Mouse (Mus musculus) lung, postnatal 4 days (tissue): Measurements from ENCODE around the gene Slc2a9.

Source experiments
- DNase-seq, 2 experiments: peaks; one replicate each; pipeline ENCODE4 v3.0.0; 2021

Slc2a9 gene

DNA sequence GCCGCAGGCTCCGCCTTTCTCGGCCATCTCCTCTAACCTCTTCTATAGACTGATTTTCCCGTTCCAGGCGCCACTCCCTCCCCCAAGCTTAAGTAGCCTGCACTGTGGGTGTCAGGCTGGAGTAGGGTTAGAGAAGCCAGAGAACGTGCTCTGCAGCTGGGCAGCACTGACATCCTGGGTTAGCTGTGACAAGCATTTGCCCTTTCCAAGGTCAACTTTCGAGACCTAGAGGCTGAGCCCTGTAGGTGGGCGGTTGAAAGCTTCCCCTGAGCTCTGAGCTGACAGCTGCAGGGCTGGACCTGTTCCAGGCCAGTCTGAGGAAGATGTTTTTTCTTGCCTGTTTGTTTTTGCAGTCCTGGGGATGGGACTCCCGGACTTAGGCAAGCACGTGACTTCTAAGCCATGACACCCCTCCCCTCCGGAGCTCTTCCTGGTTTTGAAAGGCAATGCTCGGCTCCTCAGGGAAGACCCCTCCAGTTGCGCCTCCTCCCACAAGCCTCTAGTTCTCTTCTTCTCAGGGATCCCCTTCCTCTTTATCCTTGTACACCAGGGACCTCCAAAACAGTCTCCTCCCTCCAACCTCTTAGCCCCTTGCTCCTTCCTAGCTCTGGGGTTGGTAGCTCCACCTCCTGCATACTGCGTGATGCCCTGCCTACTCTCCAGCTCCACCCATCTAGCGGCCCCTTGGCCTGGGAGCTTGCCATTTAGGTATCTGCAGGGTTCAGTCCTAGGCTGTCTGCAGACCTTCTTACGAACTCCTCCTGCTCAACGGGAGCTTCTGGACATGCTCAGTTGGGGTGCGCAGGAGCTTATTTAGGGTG, 136.1 kb downstream of the Slc2a9 start:
- peak; percentile 29 to 69 for DNase-seq

DNA sequence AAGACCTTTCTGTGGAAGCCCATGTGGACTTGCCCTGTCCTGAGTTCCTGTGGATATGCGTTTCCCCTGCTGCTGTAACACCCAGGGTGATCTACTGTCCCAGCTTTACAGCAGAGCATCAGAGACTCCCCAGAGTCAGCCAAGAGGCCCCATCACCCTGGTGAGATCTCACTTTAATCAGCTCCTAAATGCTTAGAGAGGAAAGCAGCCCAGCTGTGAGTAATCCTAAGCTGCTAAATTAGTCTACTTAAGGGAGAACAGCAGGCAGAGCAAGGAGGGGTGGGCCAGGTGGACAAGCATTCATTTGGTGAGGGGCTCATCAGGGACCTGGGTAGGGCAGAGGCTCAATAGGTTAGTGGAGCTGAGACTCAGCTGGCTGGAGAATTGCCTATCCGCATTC, 137.4 kb downstream of the Slc2a9 start:
- DNase-seq, result no peak

DNA sequence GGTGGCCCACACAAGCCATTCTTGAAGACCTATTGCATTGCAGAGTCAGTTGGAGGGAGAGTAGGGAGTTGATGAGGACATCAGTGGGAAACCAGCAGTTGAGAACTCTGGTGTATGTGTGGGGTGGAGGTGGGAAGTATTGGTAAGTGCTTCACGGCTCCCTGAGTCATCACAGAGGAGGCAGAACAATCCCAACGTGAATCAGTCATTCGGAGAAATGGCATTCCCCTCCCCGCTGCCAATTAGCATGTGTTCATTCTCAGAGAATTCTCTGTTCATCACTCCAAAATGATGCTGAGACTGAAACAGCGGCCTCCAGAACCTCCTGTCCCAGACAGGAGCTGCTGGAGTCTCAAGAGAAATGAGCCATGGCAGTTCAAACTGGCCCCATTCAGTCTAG, 138.5 kb downstream of the Slc2a9 start:
- no peak for DNase-seq

DNA sequence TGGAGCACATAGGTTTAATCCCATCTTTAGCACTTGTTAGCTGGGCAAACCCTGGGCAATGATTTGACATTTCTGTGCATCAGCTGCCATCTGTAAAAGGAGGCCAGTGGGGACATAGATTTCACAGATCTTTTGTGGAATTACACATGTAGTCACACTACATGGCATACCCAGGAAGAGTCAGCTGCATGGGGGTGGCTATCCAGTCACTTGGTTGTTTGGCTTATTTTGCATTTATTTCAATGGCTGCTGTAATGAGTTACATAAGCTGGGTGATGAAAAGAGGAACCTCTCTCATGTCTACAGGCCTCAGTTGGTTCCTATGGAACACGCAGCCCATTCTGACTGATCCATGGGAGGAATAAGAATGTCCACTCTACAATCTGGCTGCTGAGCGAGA, 143.2 kb downstream of the Slc2a9 start:
- no peak for DNase-seq

GRCm38 (mm10) chr5:38356927-38357326, 146.0 kb downstream of the Slc2a9 start:
- DNase-seq, result no peak

GRCm38 (mm10) chr5:38350351-38350929, 152.5 kb downstream of the Slc2a9 start:
- no peak for DNase-seq

DNA sequence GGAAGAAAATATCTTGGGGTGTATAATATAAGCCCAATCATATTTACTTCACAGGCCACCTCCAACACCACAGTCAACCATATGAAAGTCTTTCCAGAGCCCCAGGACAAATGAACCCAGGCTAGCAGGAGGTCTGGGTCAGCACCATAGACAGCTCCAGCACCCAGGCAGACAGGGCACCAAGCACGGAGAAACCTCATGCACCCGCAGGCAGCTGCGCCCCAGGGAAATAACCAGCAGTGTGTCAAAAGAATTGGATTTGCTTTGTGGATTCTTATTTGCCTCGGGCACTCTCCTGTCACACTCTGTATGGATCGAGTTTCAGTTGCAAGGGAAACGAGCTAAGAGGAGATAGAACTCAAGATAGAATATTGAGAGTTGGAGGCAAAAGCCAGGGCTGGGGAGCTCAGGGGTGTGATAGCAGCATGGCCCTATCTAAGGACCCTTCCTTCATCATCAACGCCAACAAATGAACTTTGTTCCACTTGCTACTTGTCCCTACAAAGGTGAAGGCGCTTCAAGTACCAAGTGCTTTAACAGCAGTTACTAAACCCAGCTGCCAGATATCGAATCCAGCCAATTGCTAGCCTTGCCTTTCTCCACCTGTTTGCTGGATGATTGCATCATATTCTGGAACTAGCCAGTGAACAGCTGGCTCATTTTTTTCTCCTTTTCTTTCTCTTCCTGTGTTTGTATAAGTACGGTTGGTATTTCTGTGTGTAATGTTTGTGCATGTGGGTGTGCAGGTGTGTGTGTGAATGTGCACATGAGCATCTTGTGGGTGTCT, 156.1 kb downstream of the Slc2a9 start:
- peak in 1 of 2 experiments; percentile 28 for DNase-seq

DNA sequence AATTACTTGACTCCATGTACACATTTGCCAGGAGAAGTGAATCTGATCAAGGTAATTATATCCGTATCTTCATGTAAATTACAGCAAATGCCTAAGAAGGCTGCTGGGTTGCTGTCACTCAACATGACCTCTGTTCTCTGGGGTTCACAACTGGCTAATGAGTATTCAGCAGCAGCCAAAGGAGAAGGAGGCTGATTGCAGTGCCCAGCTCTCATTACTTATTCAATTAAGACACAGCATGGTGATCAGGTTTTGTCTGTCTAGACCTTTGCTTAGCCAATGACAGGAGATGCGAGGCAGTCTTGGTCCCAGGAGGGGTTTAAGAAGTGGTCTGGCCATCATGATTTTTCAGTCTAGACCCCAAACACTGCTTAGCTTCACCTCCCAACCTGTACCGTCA, 159.8 kb downstream of the Slc2a9 start:
- no peak for DNase-seq

DNA sequence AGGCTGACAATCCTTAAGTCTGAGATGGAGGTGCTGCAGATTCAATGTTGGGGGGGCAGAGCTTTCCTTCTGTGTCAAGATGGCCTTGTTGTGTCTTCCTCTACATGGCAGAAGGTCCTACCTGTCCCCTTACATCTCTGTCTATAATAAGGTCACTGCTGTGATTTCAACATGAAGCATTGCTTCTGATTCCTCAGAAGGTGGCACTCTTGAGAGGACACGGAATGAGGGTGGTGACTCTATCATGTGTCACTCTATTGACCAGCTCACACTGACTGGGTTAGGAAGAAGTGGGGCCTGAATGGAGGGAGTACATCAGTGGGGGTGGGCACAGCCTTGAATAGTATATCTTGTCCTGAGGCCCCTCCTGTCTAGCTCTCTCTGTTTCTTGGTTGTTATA, 168.4 kb downstream of the Slc2a9 start:
- DNase-seq, result no peak

GRCm38 (mm10) chr5:38333381-38333780, 169.6 kb downstream of the Slc2a9 start:
- DNase-seq, result no peak

- no peak for DNase-seq
Observed at GRCm38 (mm10) chr5:38318966-38319786, 183.8 kb downstream of the Slc2a9 start, which contains the start of gene Drd5. TSS of gene Drd5 (plus strand) at chr5:38319367.

DNA sequence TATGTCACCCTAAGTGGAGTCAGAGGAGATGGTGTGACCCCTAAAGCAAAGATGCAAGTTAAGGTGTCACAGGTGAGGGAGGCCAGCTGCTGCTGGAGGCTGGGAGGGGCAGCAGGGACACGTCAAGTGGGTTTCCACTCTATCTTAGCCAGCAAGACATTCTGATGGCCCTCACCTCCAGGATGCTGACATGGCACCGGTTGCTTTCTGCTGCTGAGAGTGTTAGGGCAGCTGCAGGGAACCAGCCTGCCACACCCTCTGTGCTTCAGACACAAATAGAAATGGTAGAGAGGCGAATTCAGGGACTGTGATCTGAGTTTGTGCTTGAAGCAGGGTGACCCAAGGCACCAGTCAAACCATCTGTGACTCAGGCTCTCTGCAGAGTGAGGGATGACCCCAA, 193.1 kb downstream of the Slc2a9 start:
- DNase-seq, result no peak

GRCm38 (mm10) chr5:38308873-38309272, 194.1 kb downstream of the Slc2a9 start:
- peak in 1 of 2 experiments; percentile 52 for DNase-seq

DNA sequence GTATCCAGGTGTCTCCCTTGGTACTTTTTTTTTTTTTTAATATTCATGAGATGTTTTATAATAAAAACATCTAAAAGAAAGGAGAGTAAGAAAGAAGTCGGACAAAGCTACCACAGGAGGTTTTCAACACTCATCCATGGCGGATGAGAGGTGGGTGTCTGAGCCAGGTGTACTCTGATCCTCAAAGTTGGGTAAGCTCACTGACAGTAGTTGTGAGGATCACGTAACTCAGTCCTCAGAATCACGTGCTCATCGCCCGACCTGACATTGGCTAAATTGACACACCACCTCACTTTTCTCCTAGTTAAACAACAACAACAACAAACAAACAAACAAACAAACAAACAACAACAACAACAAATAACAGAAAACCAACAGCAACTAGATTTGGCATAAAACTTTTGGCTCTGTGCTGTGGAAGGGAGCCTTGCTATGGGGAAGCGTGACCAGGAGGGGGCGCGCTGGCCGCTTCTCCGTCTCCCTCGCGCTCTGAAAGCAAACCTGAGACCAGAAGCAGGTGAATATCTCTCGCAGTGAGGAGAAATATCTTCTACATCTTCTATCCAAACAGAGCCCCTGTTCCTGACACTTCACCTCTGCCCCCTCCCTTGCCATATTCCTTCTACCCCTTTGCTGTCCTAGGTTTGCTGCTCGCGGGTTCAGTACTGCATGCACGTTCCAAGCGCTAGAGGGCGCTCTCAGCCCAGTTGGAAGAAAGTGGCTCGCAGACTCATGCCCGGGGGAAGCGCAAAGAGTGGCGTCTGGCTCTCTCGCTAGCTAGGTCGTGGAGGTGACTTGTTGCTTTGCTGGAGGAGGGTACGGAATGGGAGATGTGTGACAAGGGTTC, 195.5 kb downstream of the Slc2a9 start:
- DNase-seq, result peak; percentile 82 to 90

- DNase-seq, result no peak
Observed at GRCm38 (mm10) chr5:38305241-38305640, 197.7 kb downstream of the Slc2a9 start.

DNA sequence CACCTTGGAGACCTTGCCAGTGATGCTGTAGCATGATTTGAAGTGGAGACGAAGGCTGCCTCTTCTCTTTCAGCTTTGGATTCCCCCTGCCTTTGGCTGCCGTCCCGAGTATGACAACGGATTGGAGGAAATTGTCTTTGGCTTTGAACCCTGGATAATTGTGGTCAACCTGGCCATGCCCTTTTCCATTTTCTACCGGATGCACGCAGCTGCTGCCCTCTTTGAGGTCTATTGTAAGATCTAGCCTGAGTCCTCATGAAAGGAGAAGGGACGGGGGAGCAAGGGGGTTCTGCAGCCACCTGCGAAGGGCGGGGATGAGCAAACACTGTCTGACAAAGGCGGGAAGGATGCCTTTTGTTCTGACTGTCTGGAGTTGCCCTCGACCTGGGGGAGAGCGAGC, 200.3 kb downstream of the Slc2a9 start:
- DNase-seq, result no peak

DNA sequence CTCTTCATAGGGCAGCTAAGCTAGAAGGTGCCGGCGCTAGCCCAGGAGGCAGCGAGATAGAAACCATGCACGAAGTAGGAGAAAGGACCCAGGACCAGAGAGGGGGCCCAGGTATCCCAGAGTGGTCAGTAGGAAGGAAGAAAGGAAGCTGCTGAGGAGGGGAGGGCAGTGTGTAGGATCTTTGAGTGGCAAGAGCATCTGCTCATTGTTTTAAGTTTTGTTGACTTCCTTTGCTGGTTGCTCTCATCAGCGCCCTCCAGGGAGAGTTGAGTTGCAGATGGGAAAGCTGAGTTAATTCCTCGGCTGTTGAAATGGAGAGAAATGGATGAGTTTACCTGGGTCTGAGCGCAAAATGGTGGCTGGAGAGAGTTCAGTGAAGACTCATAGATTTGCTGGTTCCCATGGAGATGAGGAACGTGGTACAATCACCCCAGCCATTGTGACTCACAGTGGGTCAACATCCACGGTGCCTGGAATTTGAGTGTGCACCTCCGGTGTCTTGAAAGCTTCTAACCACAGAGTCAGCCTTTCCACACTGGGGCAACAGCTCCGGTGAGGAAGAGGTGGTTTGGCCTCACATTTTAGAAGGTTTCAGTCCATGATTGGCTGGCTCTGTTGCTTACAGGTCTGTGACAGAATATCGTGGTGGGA, 201.1 kb downstream of the Slc2a9 start:
- DNase-seq, result no peak
